Mouse (Mus musculus) MEL (cell line): ENCODE measurements around the gene Runx1. TPM values are rescaled to one million over a fixed set of nuclear protein-coding genes. Genes with fewer than 3 reads are reported as not detected.

Experiments used
- DNase-seq: peaks from one replicate; pipeline ENCODE4 v3.0.0; 2011; ENCODE audit warnings: low read depth, low spot score
- H3K27ac ChIP-seq: 2 replicates; pipeline ENCODE4 v1.5.1; 2012; ENCODE audit warnings: low read depth, mild to moderate bottlenecking, control low read depth, low read length, moderate library complexity; ENCODE audit not compliant: control insufficient read depth
- H3K27me3 ChIP-seq, 2 experiments: fragments of 150-350 bp in 1 of 2; sonication (generic) in 1 of 2; 2 replicates each; pipeline ENCODE4 v1.6.1; 2012; ENCODE audit warnings: low read length in 2 of 2, mild to moderate bottlenecking in 2 of 2, improper control_type of control experiment in 1 of 2, moderate library complexity in 1 of 2; ENCODE audit not compliant: insufficient read depth in 2 of 2, control insufficient read depth in 1 of 2
- H3K36me3 ChIP-seq, 2 experiments: 2 replicates each; pipeline ENCODE4 v1.6.1; 2012 to 2014; ENCODE audit warnings: low read length in 2 of 2, improper control_type of control experiment in 1 of 2, inconsistent platforms in 1 of 2, mild to moderate bottlenecking in 1 of 2; ENCODE audit not compliant: insufficient read depth in 2 of 2, control insufficient read depth in 1 of 2
- H3K4me1 ChIP-seq, 2 experiments: fragments of 150-350 bp in 1 of 2; sonication (generic) in 1 of 2; 2 replicates each; pipeline ENCODE4 v1.6.1; 2012; ENCODE audit warnings: low read length in 2 of 2, improper control_type of control experiment in 1 of 2, mild to moderate bottlenecking in 1 of 2; ENCODE audit not compliant: insufficient read depth in 2 of 2, control insufficient read depth in 1 of 2
- H3K4me3 ChIP-seq, 2 experiments: fragments of 150-350 bp in 1 of 2; sonication (generic) in 1 of 2; 2 replicates each; pipeline ENCODE4 v1.5.1; 2012; ENCODE audit warnings: low read depth in 2 of 2, low read length in 2 of 2, mild to moderate bottlenecking in 2 of 2, moderate library complexity in 2 of 2, control low read depth in 1 of 2, improper control_type of control experiment in 1 of 2; ENCODE audit not compliant: control insufficient read depth in 1 of 2, insufficient read depth in 1 of 2
- H3K79me2 ChIP-seq: 2 replicates; pipeline ENCODE4 v1.6.1; 2012; ENCODE audit warnings: mild to moderate bottlenecking, low read length, moderate library complexity; ENCODE audit not compliant: control insufficient read depth, poor library complexity, insufficient read depth
- H3K9ac ChIP-seq: 2 replicates; pipeline ENCODE4 v1.6.1; 2012; ENCODE audit warnings: low read depth, mild to moderate bottlenecking, control low read depth, low read length, moderate library complexity; ENCODE audit not compliant: control insufficient read depth, poor library complexity, severe bottlenecking
- H3K9me3 ChIP-seq: fragments of 150-350 bp; sonication (generic); replicated peaks from 2 replicates; pipeline ENCODE4 v1.6.1; 2012; ENCODE audit warnings: mild to moderate bottlenecking, low read length, improper control_type of control experiment, moderate library complexity; ENCODE audit not compliant: insufficient read depth
- CHD1 ChIP-seq: IDR thresholded peaks from 2 replicates; pipeline ENCODE4 v1.6.1; 2012; ENCODE audit warnings: low read depth, mild to moderate bottlenecking, inconsistent platforms, low read length, improper control_type of control experiment
- CHD2 ChIP-seq: IDR thresholded peaks from 2 replicates; pipeline ENCODE4 v1.6.1; 2011; ENCODE audit warnings: low read length, improper control_type of control experiment
- CTCF ChIP-seq, 3 experiments: IDR thresholded peaks in 2 of 3; conservative IDR thresholded peaks in 1 of 3; 2 replicates each; pipeline ENCODE4 v1.5.1; 2011 to 2012; ENCODE audit warnings: low read length in 3 of 3, low read depth in 2 of 3, mild to moderate bottlenecking in 2 of 3, improper control_type of control experiment in 1 of 3, inconsistent platforms in 1 of 3, mixed read lengths in 1 of 3, moderate library complexity in 1 of 3; ENCODE audit not compliant: control insufficient read depth in 1 of 3, insufficient read depth in 1 of 3, poor library complexity in 1 of 3, severe bottlenecking in 1 of 3
- E2F4 ChIP-seq: IDR thresholded peaks from 2 replicates; pipeline ENCODE4 v1.6.1; 2011; ENCODE audit warnings: low read depth, low read length, improper control_type of control experiment, borderline replicate concordance
- ELF1 ChIP-seq: IDR thresholded peaks from 2 replicates; pipeline ENCODE4 v1.6.1; 2014; ENCODE audit warnings: low read depth, mild to moderate bottlenecking, inconsistent platforms, low read length, improper control_type of control experiment, moderate library complexity
- ETS1 ChIP-seq: IDR thresholded peaks from 2 replicates; pipeline ENCODE4 v1.6.1; 2012; ENCODE audit warnings: low read depth, mild to moderate bottlenecking, inconsistent platforms, low read length, improper control_type of control experiment, moderate library complexity
- GABPA ChIP-seq: IDR thresholded peaks from 2 replicates; pipeline ENCODE4 v1.6.1; 2012; ENCODE audit warnings: low read depth, mild to moderate bottlenecking, inconsistent platforms, low read length, improper control_type of control experiment, moderate library complexity
- HCFC1 ChIP-seq: IDR thresholded peaks from 2 replicates; pipeline ENCODE4 v1.6.1; 2012; ENCODE audit warnings: low read depth, mild to moderate bottlenecking, inconsistent platforms, low read length, improper control_type of control experiment, moderate library complexity
- KAT2A ChIP-seq: conservative IDR thresholded peaks from 2 replicates; pipeline ENCODE4 v1.6.1; 2012; ENCODE audit warnings: low read depth, low read length, improper control_type of control experiment, inconsistent platforms
- MAFK ChIP-seq: IDR thresholded peaks from 2 replicates; pipeline ENCODE4 v1.6.1; 2011; ENCODE audit warnings: low read depth, mild to moderate bottlenecking, low read length, improper control_type of control experiment, borderline replicate concordance
- MAX ChIP-seq: IDR thresholded peaks from 2 replicates; pipeline ENCODE4 v1.6.1; 2011; ENCODE audit warnings: low read length, improper control_type of control experiment
- MAZ ChIP-seq: IDR thresholded peaks from 2 replicates; pipeline ENCODE4 v1.6.1; 2012; ENCODE audit warnings: low read depth, mild to moderate bottlenecking, inconsistent platforms, low read length, improper control_type of control experiment
- MEF2A ChIP-seq: IDR thresholded peaks from 2 replicates; pipeline ENCODE4 v1.6.1; 2014; ENCODE audit warnings: low read depth, mild to moderate bottlenecking, inconsistent platforms, low read length, improper control_type of control experiment; ENCODE audit not compliant: poor library complexity, insufficient replicate concordance, severe bottlenecking; ENCODE audit errors: extremely low read depth
- MXI1 ChIP-seq: IDR thresholded peaks from 2 replicates; pipeline ENCODE4 v1.6.1; 2011; ENCODE audit warnings: mild to moderate bottlenecking, low read depth, low read length, improper control_type of control experiment
- MYB ChIP-seq: IDR thresholded peaks from 2 replicates; pipeline ENCODE4 v1.6.1; 2011; ENCODE audit warnings: mild to moderate bottlenecking, low read depth, low read length, improper control_type of control experiment
- MYC ChIP-seq: IDR thresholded peaks from 2 replicates; pipeline ENCODE4 v1.6.1; 2011; ENCODE audit warnings: low read depth, mild to moderate bottlenecking, low read length, improper control_type of control experiment, moderate library complexity
- NELFE ChIP-seq: IDR thresholded peaks from 2 replicates; pipeline ENCODE4 v1.6.1; 2011; ENCODE audit warnings: low read depth, low read length, improper control_type of control experiment
- POLR2A ChIP-seq, 2 experiments: IDR thresholded peaks; 2 replicates each; pipeline ENCODE4 v1.6.1; 2011 to 2012; ENCODE audit warnings: low read length in 2 of 2, mild to moderate bottlenecking in 2 of 2, control low read depth in 1 of 2, improper control_type of control experiment in 1 of 2, low read depth in 1 of 2, moderate library complexity in 1 of 2; ENCODE audit not compliant: control insufficient read depth in 1 of 2, insufficient read depth in 1 of 2, poor library complexity in 1 of 2
- RAD21 ChIP-seq: IDR thresholded peaks from 2 replicates; pipeline ENCODE4 v1.6.1; 2011; ENCODE audit warnings: mild to moderate bottlenecking, low read depth, low read length, improper control_type of control experiment
- SMC3 ChIP-seq: IDR thresholded peaks from 2 replicates; pipeline ENCODE4 v1.6.1; 2011; ENCODE audit warnings: low read depth, low read length, improper control_type of control experiment
- TCF12 ChIP-seq: IDR thresholded peaks from 2 replicates; pipeline ENCODE4 v1.6.1; 2014; ENCODE audit warnings: low read depth, mild to moderate bottlenecking, inconsistent platforms, low read length, improper control_type of control experiment, moderate library complexity
- UBTF ChIP-seq: IDR thresholded peaks from 2 replicates; pipeline ENCODE4 v1.6.1; 2012; ENCODE audit warnings: low read depth, mild to moderate bottlenecking, inconsistent platforms, low read length, improper control_type of control experiment, moderate library complexity, borderline replicate concordance; ENCODE audit not compliant: insufficient read depth
- USF1 ChIP-seq: IDR thresholded peaks from 2 replicates; pipeline ENCODE4 v1.6.1; 2014; ENCODE audit warnings: low read depth, mild to moderate bottlenecking, inconsistent platforms, low read length, improper control_type of control experiment, moderate library complexity
- USF2 ChIP-seq, 2 experiments: IDR thresholded peaks; 2 replicates each; pipeline ENCODE4 v1.6.1; 2011 to 2012; ENCODE audit warnings: improper control_type of control experiment in 2 of 2, low read length in 2 of 2, borderline replicate concordance in 1 of 2, inconsistent platforms in 1 of 2, low read depth in 1 of 2, mild to moderate bottlenecking in 1 of 2; ENCODE audit not compliant: insufficient read depth in 1 of 2
- ZC3H11A ChIP-seq: IDR thresholded peaks from 2 replicates; pipeline ENCODE4 v1.6.1; 2012; ENCODE audit warnings: low read depth, mild to moderate bottlenecking, inconsistent platforms, low read length, improper control_type of control experiment
- ZKSCAN1 ChIP-seq: IDR thresholded peaks from 2 replicates; pipeline ENCODE4 v1.6.1; 2012; ENCODE audit warnings: low read depth, mild to moderate bottlenecking, inconsistent platforms, low read length, improper control_type of control experiment, moderate library complexity
- polyA plus RNA-seq, 2 experiments: library from polyadenylated mRNA; stranded (reverse) in 1 of 2; unstranded in 1 of 2; fragments of >175 nt in 1 of 2; fragments of >200 nt in 1 of 2; gene quantifications; 2 replicates each; pipeline versions ENCODE4 v1.2.1 to v1.2.4; 2012; ENCODE audit warnings: low replicate concordance in 2 of 2, low read depth in 1 of 2; ENCODE audit not compliant: insufficient read length in 2 of 2, insufficient read depth in 1 of 2, missing spikeins in 1 of 2
- total RNA-seq: library from RNA; depleted of rRNA; stranded (reverse); fragments of 300-350 nt; gene quantifications from 2 replicates; pipeline ENCODE4 v1.2.3, GENCODE M21; 2012

Runx1 gene
- total and polyA plus RNA-seq, 3 experiments = 14.3 to 23.5 TPM; not detected in 1

DNA sequence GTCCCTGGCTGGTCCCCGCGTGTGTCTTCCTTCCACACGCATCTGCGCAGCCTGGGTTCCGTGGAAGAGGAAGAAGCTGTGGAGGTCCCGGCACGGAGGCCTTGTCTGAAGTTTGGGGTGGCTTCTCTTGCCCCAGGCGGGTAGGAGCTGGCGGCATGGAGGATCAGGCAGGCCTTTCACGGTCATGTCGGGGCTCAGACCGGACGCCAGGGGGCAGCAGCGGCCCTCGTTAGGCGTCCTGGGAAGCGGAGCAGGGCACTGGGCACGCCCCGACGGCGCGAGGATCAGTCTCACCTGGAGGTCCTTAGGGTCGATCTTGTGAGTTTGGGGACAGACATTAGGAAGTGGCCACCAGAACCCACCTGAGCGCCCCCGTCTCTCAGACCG, 127.3 kb downstream of the Runx1 start:
- Histone ChIP-seq H3K36me3 (peaks cover 0 to 26% of the 10 kb centered on the region in 2 experiments; a peak in 2 of 4 replicates), H3K4me3 (no peak overlapping the region), H3K9me3 (no peaks in the 10 kb centered on the region), H3K4me1 (no peaks in the 10 kb centered on the region), H3K79me2 (peaks cover 2% of the 10 kb centered on the region; the same call in 1 of the 2 replicates)
- TF ChIP-seq ELF1 (no peak), ZKSCAN1 (no peak), MYC (no peak), MAZ (no peak), MAX (no peak), MEF2A (no peak), UBTF (no peak), USF2 (IDR thresholded peaks at IDR 0.05; ENCODE audit: borderline replicate concordance in 1 of 2, insufficient read depth in 1 of 2, low read depth in 1 of 2, low read length in 2 of 2) (no peak), POLR2A (IDR thresholded peaks at IDR 0.05; ENCODE audit: control insufficient read depth in 1 of 2, insufficient read depth in 1 of 2, low read depth in 1 of 2, low read length in 2 of 2, poor library complexity in 1 of 2) (no peak), SMC3 (peak; percentile 29), HCFC1 (no peak), ZC3H11A (no peak), MAFK (no peak), GABPA (no peak), CHD1 (no peak), NELFE (no peak), ETS1 (no peak), CHD2 (no peak), E2F4 (no peak), USF1 (no peak), MXI1 (no peak), MYB (no peak), KAT2A (no peak), TCF12 (no peak), CTCF (IDR thresholded peaks at IDR 0.05 in 2 of 3, conservative IDR thresholded peaks at IDR 0.05 in 1 of 3; ENCODE audit: control insufficient read depth in 1 of 3, insufficient read depth in 1 of 3, low read depth in 2 of 3, low read length in 3 of 3, poor library complexity in 1 of 3, severe bottlenecking in 1 of 3) (peak in 1 of 3 experiments; percentile 23; a peak in 2 of 6 replicates), RAD21 (peak; percentile 10)
- TF ChIP-seq, all 39 proteins: peak for 3
- Histone ChIP-seq H3K27me3 (no peaks in the 10 kb centered on the region), H3K27ac (no peak overlapping the region), H3K9ac (no peak overlapping the region)
- no peak for DNase-seq
